Mouse (Mus musculus) small intestine, adult 2 months (tissue): ENCODE measurements around the gene Hs2st1.

Experiments
- CTCF ChIP-seq: fragments of 200-500 bp; IDR thresholded peaks from 2 replicates; pipeline ENCODE4 v1.5.1; 2012; ENCODE audit warnings: low read depth, mild to moderate bottlenecking, control low read depth, inconsistent platforms, low read length, moderate library complexity, mixed read lengths; ENCODE audit not compliant: insufficient replicate concordance, insufficient read length; ENCODE audit errors: extremely low read depth
- POLR2A ChIP-seq: fragments of 200-500 bp; IDR thresholded peaks from 2 replicates; pipeline ENCODE4 v1.6.1; 2012; ENCODE audit warnings: low read depth, mild to moderate bottlenecking, control low read depth, inconsistent platforms, low read length, moderate library complexity

DNA sequence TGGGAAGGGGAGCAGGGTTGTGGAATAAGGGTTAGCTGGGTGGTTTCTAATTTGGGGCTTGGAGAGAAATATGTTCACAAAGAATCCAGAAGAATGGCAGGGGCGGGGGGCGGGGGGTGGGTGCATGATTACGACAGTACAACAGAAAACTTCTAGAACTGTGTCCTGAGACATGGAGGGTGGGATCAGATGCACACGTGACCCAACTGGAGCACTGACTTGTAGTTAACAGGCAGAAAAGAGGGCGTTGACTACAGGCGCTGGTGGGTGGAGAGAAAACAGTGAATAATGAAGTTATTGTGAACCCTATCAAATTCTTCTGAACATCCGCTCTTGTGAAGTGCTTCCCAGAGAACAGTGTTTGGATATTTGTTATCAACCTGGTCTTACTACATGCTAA lies 6.1 kb downstream of the Hs2st1 start:
- no peak for TF ChIP-seq POLR2A
- TF ChIP-seq CTCF: no peak
